Mouse (Mus musculus) lung, adult 2 months (tissue): ENCODE data around the gene Elf3. TPM values are rescaled to one million over a fixed set of nuclear protein-coding genes. Genes with fewer than 3 reads are reported as not detected.

ENCODE experiments used
- DNase-seq: peaks from one replicate; pipeline ENCODE4 v3.0.0; 2022
- H3K4me1 ChIP-seq: fragments of 200-500 bp; 2 replicates; pipeline ENCODE4 v1.6.1; 2011; ENCODE audit warnings: low read length; ENCODE audit not compliant: control insufficient read depth, insufficient read depth
- H3K4me3 ChIP-seq: fragments of 200-500 bp; replicated peaks from 2 replicates; pipeline ENCODE3; 2011; ENCODE audit warnings: low read depth, mild to moderate bottlenecking, control low read depth, low read length; ENCODE audit errors: extremely low read depth
- CTCF ChIP-seq: fragments of 200-500 bp; IDR thresholded peaks from 2 replicates; pipeline ENCODE4 v1.5.1; 2011; ENCODE audit warnings: mild to moderate bottlenecking, low read length, control low read depth; ENCODE audit not compliant: insufficient read depth
- POLR2A ChIP-seq: fragments of 200-500 bp; IDR thresholded peaks from 2 replicates; pipeline ENCODE4 v1.6.1; 2011; ENCODE audit warnings: low read depth, mild to moderate bottlenecking, control low read depth, low read length, borderline replicate concordance; ENCODE audit errors: extremely low read depth
- WGBS: fragments of 180-500 bp; shearing (Covaris S2); methylation state at CpG from one replicate; pipeline ENCODE4 v1.1.7; 2018; 5-methylcytosine and 5-hydroxymethylcytosine counted together
- polyA plus RNA-seq: library from polyadenylated mRNA; depleted of rRNA; stranded (reverse); fragments of >200 nt; gene quantifications from 2 replicates; pipeline ENCODE4 v1.2.3, GENCODE M21; 2012

Elf3 gene
- polyA plus RNA-seq, 1 experiment: 19.2 TPM

- WGBS: 65% methylated on average over 10 of the region's 10 CpGs
- H3K4me1 ChIP-seq: no peaks in the 10 kb centered on the region
- TF ChIP-seq POLR2A: no peak
- TF ChIP-seq CTCF: 0 out of 2 replicates have a peak, but pooled peaks have one; percentile 1
- no peak for DNase-seq
- H3K4me3 ChIP-seq: no peak overlapping the region
Observed at GRCm38 (mm10) chr1:135267663-135268446, 9.5 kb upstream of the Elf3 start.

- TF ChIP-seq POLR2A: no peak
- TF ChIP-seq CTCF: no peak
- Histone ChIP-seq H3K4me3 (no peak overlapping the region), H3K4me1 (no peaks in the 10 kb centered on the region)
- DNase-seq: no peak
- WGBS: 60% methylated on average over 5 of the region's 5 CpGs
Observed at GRCm38 (mm10) chr1:135265834-135266233, 7.5 kb upstream of the Elf3 start.

- H3K4me1 ChIP-seq: no peaks in the 10 kb centered on the region
- 69% methylated on average over 9 of the region's 9 CpGs for WGBS
- DNase-seq: no peak
- H3K4me3 ChIP-seq: no peak overlapping the region
- no peak for TF ChIP-seq CTCF
Observed at GRCm38 (mm10) chr1:135263316-135263715, 4.9 kb upstream of the Elf3 start.

GRCm38 (mm10) chr1:135262329-135262728 lies 4.0 kb upstream of the Elf3 start:
- no peaks in the 10 kb centered on the region for H3K4me1 ChIP-seq
- DNase-seq: no peak
- TF ChIP-seq POLR2A: no peak
- no peak for TF ChIP-seq CTCF
- 72% methylated on average over 3 of the region's 3 CpGs for WGBS
- H3K4me3 ChIP-seq: no peak overlapping the region

- Histone ChIP-seq H3K4me1 (no peaks in the 10 kb centered on the region), H3K4me3 (no peak overlapping the region)
- TF ChIP-seq CTCF (no peak), POLR2A (no peak)
- peak; percentile 74 for DNase-seq
- WGBS: 56% methylated on average over 6 of the region's 6 CpGs
Observed at GRCm38 (mm10) chr1:135260931-135261330, 2.6 kb upstream of the Elf3 start.

GRCm38 (mm10) chr1:135259128-135259436 lies 714 bp upstream of the Elf3 start:
- Histone ChIP-seq H3K4me3 (peak overlapping the region; percentile 7), H3K4me1 (no peaks in the 10 kb centered on the region; the same call in 1 of the 2 replicates)
- under 1% methylated on average over 10 of the region's 10 CpGs for WGBS
- peak; percentile 70 for DNase-seq
- TF ChIP-seq POLR2A: peak; percentile 33; the same call in 1 of the 2 replicates
- peak; percentile 68 for TF ChIP-seq CTCF

GRCm38 (mm10) chr1:135256299-135256698 lies 2.1 kb downstream of the Elf3 start:
- DNase-seq: peak; percentile 65
- WGBS: 62% methylated on average over 6 of the region's 6 CpGs
- TF ChIP-seq CTCF (peak; percentile 40), POLR2A (no peak)
- peak overlapping the region; percentile 7 for H3K4me3 ChIP-seq
- peaks cover 3% of the 10 kb centered on the region; the same call in 1 of the 2 replicates for H3K4me1 ChIP-seq

GRCm38 (mm10) chr1:135252854-135253253 lies 5.5 kb downstream of the Elf3 start:
- 31% methylated on average over 4 of the region's 4 CpGs for WGBS
- TF ChIP-seq CTCF: no peak
- TF ChIP-seq POLR2A: no peak
- Histone ChIP-seq H3K4me1 (peaks cover 3% of the 10 kb centered on the region; the same call in 1 of the 2 replicates), H3K4me3 (no peak overlapping the region)
- DNase-seq: no peak

- DNase-seq: no peak
- no peak for TF ChIP-seq POLR2A
- TF ChIP-seq CTCF: no peak
- WGBS: 73% methylated on average over 8 of the region's 8 CpGs
- peaks cover 3% of the 10 kb centered on the region; the same call in 1 of the 2 replicates for H3K4me1 ChIP-seq
- H3K4me3 ChIP-seq: no peak overlapping the region
Observed at GRCm38 (mm10) chr1:135251405-135251804, 7.0 kb downstream of the Elf3 start.

GRCm38 (mm10) chr1:135250706-135251105 lies 7.7 kb downstream of the Elf3 start:
- Histone ChIP-seq H3K4me3 (no peak overlapping the region), H3K4me1 (peaks cover 3% of the 10 kb centered on the region; the same call in 1 of the 2 replicates)
- 39% methylated on average over 3 of the region's 3 CpGs for WGBS
- TF ChIP-seq CTCF (no peak), POLR2A (no peak)
- no peak for DNase-seq

- Histone ChIP-seq H3K4me1 (peaks cover 3% of the 10 kb centered on the region; the same call in 1 of the 2 replicates), H3K4me3 (no peak overlapping the region)
- peak; percentile 86 for DNase-seq
- WGBS: 12% methylated on average over 15 of the region's 15 CpGs
- no peak for TF ChIP-seq CTCF
- TF ChIP-seq POLR2A: peak; percentile 8; the same call in 1 of the 2 replicates
Observed at GRCm38 (mm10) chr1:135248434-135248850, 9.9 kb downstream of the Elf3 start.
